Mouse (Mus musculus): ENCODE results near the gene Lrrc27. TPM values are rescaled to one million over a fixed set of nuclear protein-coding genes. Genes with fewer than 3 reads are reported as not detected.

Lrrc27 gene
- polyA plus RNA-seq, 1 experiment from 2014 or later, result 2.5 TPM

- ATAC-seq, result no peak
- WGBS, result 76% methylated on average over 7 of the region's 7 CpGs
These were observed 27.9 kb upstream of the Lrrc27 start for GRCm38 (mm10) chr7:139184846-139185245.

DNA sequence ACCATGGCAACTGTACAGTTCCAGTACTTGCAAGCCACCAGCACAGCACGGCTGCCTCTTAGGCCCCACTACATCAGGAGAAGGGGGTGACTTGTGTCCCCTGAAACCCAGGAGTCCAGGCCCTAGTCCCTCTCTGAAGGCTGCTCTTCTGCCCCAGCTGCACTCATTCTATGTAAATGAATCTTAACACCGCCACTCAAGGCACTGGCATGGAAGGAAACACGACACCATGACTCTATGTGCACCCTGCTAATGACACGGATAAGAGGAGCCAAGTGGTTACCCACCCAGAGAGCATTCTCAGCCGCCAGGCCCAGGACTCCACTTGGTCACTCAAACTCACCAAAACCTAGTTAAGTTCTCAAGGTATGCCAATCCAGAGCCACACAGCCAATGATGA lies 26.8 kb upstream of the Lrrc27 start:
- no peak for TF ChIP-seq CTCF (IDR thresholded peaks at IDR 0.05; ENCODE audit: low read depth)
- peaks cover 31% of the 10 kb centered on the region for H3K27me3 ChIP-seq (replicated peaks; ENCODE audit: control insufficient read depth, insufficient read depth, low read length)
- H3K4me1 ChIP-seq (replicated peaks; ENCODE audit: control insufficient read depth, insufficient read depth, low read length), result 0 out of 2 replicates have a peak, but pooled peaks cover 3% of the 10 kb centered on the region

More at GRCm38 (mm10) chr7:139184846-139185245, 27.9 kb upstream of the Lrrc27 start:
- H3K9ac ChIP-seq (ENCODE audit: low read depth, low read length), result no peak overlapping the region
- TF ChIP-seq CTCF (IDR thresholded peaks at IDR 0.05; ENCODE audit: low read depth), result no peak
- no peak overlapping the region for H3K4me3 ChIP-seq (ENCODE audit: low read depth, low read length)
- 0 out of 2 replicates have a peak, but pooled peaks cover 3% of the 10 kb centered on the region for H3K4me1 ChIP-seq (replicated peaks; ENCODE audit: control insufficient read depth, insufficient read depth, low read length)
- H3K27me3 ChIP-seq (replicated peaks; ENCODE audit: control insufficient read depth, insufficient read depth, low read length), result peaks cover 31% of the 10 kb centered on the region
- no peaks in the 10 kb centered on the region for H3K9me3 ChIP-seq (ENCODE audit: control insufficient read depth)
- H3K27ac ChIP-seq (ENCODE audit: low read depth, low read length), result no peak overlapping the region
- H3K36me3 ChIP-seq (ENCODE audit: control insufficient read depth, insufficient read depth), result no peaks in the 10 kb centered on the region
- H3K4me2 ChIP-seq (replicated peaks; ENCODE audit: low read depth), result no peak overlapping the region

GRCm38 (mm10) chr7:139186436-139186835 lies 26.4 kb upstream of the Lrrc27 start:
- Histone ChIP-seq H3K9ac (ENCODE audit: low read depth, low read length) (no peak overlapping the region), H3K9me3 (ENCODE audit: control insufficient read depth) (no peaks in the 10 kb centered on the region), H3K4me1 (replicated peaks; ENCODE audit: control insufficient read depth, insufficient read depth, low read length) (0 out of 2 replicates have a peak, but pooled peaks cover 3% of the 10 kb centered on the region), H3K4me3 (ENCODE audit: low read depth, low read length) (no peak overlapping the region), H3K27me3 (replicated peaks; ENCODE audit: control insufficient read depth, insufficient read depth, low read length) (peaks cover 31% of the 10 kb centered on the region), H3K27ac (ENCODE audit: low read depth, low read length) (no peak overlapping the region), H3K4me2 (replicated peaks; ENCODE audit: low read depth) (no peak overlapping the region), H3K36me3 (ENCODE audit: control insufficient read depth, insufficient read depth) (no peaks in the 10 kb centered on the region)
- ATAC-seq, result no peak
- 69% methylated on average over 8 of the region's 8 CpGs for WGBS
- TF ChIP-seq CTCF (IDR thresholded peaks at IDR 0.05; ENCODE audit: low read depth), result no peak

More for the DNA sequence above, 26.8 kb upstream of the Lrrc27 start:
- H3K27ac ChIP-seq (ENCODE audit: low read depth, low read length), result no peak overlapping the region
- H3K9me3 ChIP-seq (ENCODE audit: control insufficient read depth), result no peaks in the 10 kb centered on the region
- no peaks in the 10 kb centered on the region for H3K36me3 ChIP-seq (ENCODE audit: control insufficient read depth, insufficient read depth)
- no peak overlapping the region for H3K4me3 ChIP-seq (ENCODE audit: low read depth, low read length)
- H3K9ac ChIP-seq (ENCODE audit: low read depth, low read length), result no peak overlapping the region
- no peak overlapping the region for H3K4me2 ChIP-seq (replicated peaks; ENCODE audit: low read depth)
- WGBS, result 52% methylated on average over 5 of the region's 5 CpGs
- no peak for ATAC-seq

DNA sequence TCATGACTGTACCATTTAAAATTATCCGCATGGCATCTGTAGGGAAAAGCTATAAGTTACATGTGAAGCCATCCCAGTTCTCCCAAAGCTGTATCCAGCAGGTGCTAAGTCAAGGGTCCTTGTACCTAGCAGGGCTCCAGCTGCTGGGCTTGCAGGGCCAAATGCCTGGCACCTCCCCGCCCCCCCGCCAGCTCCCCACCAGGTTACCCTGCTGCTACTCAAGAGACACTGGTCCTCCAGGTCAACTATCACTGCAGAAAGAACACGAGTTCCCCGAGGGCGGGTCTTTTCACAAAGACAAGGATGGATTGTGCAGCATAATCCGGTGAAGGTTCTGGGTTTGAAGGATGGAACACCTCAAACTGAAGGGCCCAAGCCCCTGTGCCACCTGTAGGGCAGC lies 25.5 kb upstream of the Lrrc27 start:
- no peaks in the 10 kb centered on the region for H3K9me3 ChIP-seq (ENCODE audit: control insufficient read depth)
- H3K4me3 ChIP-seq (ENCODE audit: low read depth, low read length), result peak overlapping the region; percentile 59
- no peaks in the 10 kb centered on the region for H3K36me3 ChIP-seq (ENCODE audit: control insufficient read depth, insufficient read depth)
- WGBS, result 44% methylated on average over 7 of the region's 7 CpGs
- peak overlapping the region; percentile 93 for H3K4me2 ChIP-seq (replicated peaks; ENCODE audit: low read depth)
- H3K27me3 ChIP-seq (replicated peaks; ENCODE audit: control insufficient read depth, insufficient read depth, low read length), result peaks cover 31% of the 10 kb centered on the region
- TF ChIP-seq CTCF (IDR thresholded peaks at IDR 0.05; ENCODE audit: low read depth), result no peak
- H3K27ac ChIP-seq (ENCODE audit: low read depth, low read length), result no peak overlapping the region
- 0 out of 2 replicates have a peak, but pooled peaks cover 3% of the 10 kb centered on the region for H3K4me1 ChIP-seq (replicated peaks; ENCODE audit: control insufficient read depth, insufficient read depth, low read length)
- ATAC-seq, result no peak
- no peak overlapping the region for H3K9ac ChIP-seq (ENCODE audit: low read depth, low read length)

- WGBS, result under 1% methylated on average over 92 of the region's 94 CpGs
- Histone ChIP-seq H3K4me1 (replicated peaks; ENCODE audit: control insufficient read depth, insufficient read depth, low read length) (0 out of 2 replicates have a peak, but pooled peaks cover 3% of the 10 kb centered on the region), H3K27me3 (replicated peaks; ENCODE audit: control insufficient read depth, insufficient read depth, low read length) (peaks cover 31% of the 10 kb centered on the region), H3K4me3 (ENCODE audit: low read depth, low read length) (peak overlapping the region; percentile 59), H3K27ac (ENCODE audit: low read depth, low read length) (no peak overlapping the region), H3K9ac (ENCODE audit: low read depth, low read length) (peak overlapping the region; percentile 43; the same call in 1 of the 2 replicates), H3K36me3 (ENCODE audit: control insufficient read depth, insufficient read depth) (no peaks in the 10 kb centered on the region), H3K9me3 (ENCODE audit: control insufficient read depth) (no peaks in the 10 kb centered on the region), H3K4me2 (replicated peaks; ENCODE audit: low read depth) (peak overlapping the region; percentile 93)
- TF ChIP-seq CTCF (IDR thresholded peaks at IDR 0.05; ENCODE audit: low read depth), result no peak
- ATAC-seq, result peak; percentile 69
These were observed 24.8 kb upstream of the Lrrc27 start for GRCm38 (mm10) chr7:139187771-139188633.

GRCm38 (mm10) chr7:139188634-139189207 lies 24.1 kb upstream of the Lrrc27 start:
- Histone ChIP-seq H3K4me2 (replicated peaks; ENCODE audit: low read depth) (peak overlapping the region; percentile 93), H3K4me1 (replicated peaks; ENCODE audit: control insufficient read depth, insufficient read depth, low read length) (0 out of 2 replicates have a peak, but pooled peaks cover 3% of the 10 kb centered on the region), H3K27me3 (replicated peaks; ENCODE audit: control insufficient read depth, insufficient read depth, low read length) (peaks cover 31% of the 10 kb centered on the region), H3K9me3 (ENCODE audit: control insufficient read depth) (no peaks in the 10 kb centered on the region), H3K9ac (ENCODE audit: low read depth, low read length) (no peak overlapping the region), H3K4me3 (ENCODE audit: low read depth, low read length) (peak overlapping the region; percentile 59), H3K36me3 (ENCODE audit: control insufficient read depth, insufficient read depth) (no peaks in the 10 kb centered on the region), H3K27ac (ENCODE audit: low read depth, low read length) (no peak overlapping the region)
- TF ChIP-seq CTCF (IDR thresholded peaks at IDR 0.05; ENCODE audit: low read depth), result peak; percentile 51
- 2% methylated on average over 23 of the region's 23 CpGs for WGBS
- ATAC-seq, result 0 out of 2 replicates have a peak, but pooled peaks have one; percentile 28

Data from intestine, postnatal 0 days (tissue).